Mouse (Mus musculus): Measurements from ENCODE around the gene Wdr72. TPM values are rescaled to one million over a fixed set of nuclear protein-coding genes. Genes with fewer than 3 reads are reported as not detected.

Gene Wdr72
- total and polyA plus RNA-seq, 3 experiments = 0.18 to 0.25 (median 0.23) TPM

DNA sequence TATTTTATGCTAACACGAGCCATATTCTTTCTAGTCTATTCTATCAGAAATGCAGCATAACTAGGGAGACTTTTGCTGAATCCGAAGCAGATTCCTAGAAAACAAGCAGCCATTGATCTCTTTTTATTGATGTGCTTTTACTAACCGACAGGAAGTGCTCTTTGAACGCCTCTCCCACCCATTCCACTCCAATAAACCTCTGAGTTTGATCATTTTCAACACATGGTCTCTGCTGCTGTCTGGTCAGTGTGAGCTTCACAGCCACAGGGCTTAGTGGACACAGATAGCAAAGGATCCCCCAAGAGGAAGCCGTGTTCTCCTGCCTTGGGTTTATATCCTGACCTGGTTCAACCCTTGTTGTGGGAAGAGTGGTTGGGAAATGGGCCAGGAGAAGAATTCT, 218.7 kb downstream of the Wdr72 start:
- H3K27ac ChIP-seq = no peak overlapping the region
- intact Hi-C loops (cut with DNase I) = no loop called here
- no peak overlapping the region for H3K4me3 ChIP-seq
- no peaks in the 10 kb centered on the region for H3K4me1 ChIP-seq (ENCODE audit: control insufficient read depth, insufficient read depth, low read length)
- no peaks in the 10 kb centered on the region for H3K36me3 ChIP-seq (ENCODE audit: control insufficient read depth, insufficient read depth, low read length)
- no peak overlapping the region for H3K9ac ChIP-seq (ENCODE audit: low read depth, low read length)
- no peak for DNase-seq
- no peaks in the 10 kb centered on the region for H3K79me2 ChIP-seq (replicated peaks; ENCODE audit: control insufficient read depth, insufficient read depth, low read length)
- H3K27me3 ChIP-seq (ENCODE audit: control insufficient read depth, insufficient read depth, low read length) = no peaks in the 10 kb centered on the region
- 68% methylated on average over 5 of the region's 5 CpGs for WGBS
- TF ChIP-seq POLR2A (IDR thresholded peaks at IDR 0.05; ENCODE audit: insufficient read depth, low read depth, low read length) (no peak), CTCF (IDR thresholded peaks at IDR 0.05) (no peak), EP300 (IDR thresholded peaks at IDR 0.05; ENCODE audit: insufficient read depth, low read depth, low read length) (no peak)

DNA sequence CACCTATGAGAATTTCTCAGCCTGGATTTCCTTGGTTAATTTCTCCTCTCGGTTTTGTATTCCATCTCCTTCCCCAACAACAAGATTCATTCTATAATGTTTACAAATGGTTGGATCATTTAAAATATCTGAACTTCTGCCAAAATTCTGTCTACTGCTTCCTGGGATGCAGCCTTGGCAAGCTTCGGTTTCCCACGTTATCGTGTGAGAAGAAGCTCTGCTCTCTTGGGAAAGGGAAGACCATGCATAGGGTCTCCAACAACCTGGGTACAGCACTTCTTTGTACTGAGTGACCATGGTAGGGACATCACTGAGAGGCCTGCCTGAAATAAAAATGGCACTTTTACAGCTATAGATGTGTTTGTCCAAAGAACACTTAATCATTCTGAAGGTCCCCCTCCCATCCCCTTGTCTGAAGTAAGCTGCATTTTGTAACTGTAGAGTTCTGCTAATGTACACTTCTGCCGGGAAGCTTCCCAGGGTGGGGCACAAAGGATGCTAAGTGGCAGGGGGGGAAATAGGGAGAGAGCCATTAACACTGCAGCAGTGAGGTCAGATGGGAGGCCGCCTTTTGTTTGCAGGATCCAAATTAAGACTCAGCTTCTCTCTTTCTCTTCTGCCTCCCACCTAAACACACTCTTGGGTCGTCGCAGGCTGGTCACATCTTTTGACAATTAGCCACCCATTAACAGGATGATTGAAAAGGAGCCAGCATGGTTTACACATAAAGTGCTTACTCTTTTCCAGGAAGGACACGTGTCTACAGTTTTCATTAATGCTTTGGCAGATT, 220.7 kb downstream of the Wdr72 start:
- Histone ChIP-seq H3K36me3 (ENCODE audit: control insufficient read depth, insufficient read depth, low read length) (no peaks in the 10 kb centered on the region), H3K27me3 (ENCODE audit: control insufficient read depth, insufficient read depth, low read length) (no peaks in the 10 kb centered on the region), H3K79me2 (replicated peaks; ENCODE audit: control insufficient read depth, insufficient read depth, low read length) (no peaks in the 10 kb centered on the region), H3K27ac (no peak overlapping the region), H3K9ac (ENCODE audit: low read depth, low read length) (no peak overlapping the region), H3K4me1 (ENCODE audit: control insufficient read depth, insufficient read depth, low read length) (no peaks in the 10 kb centered on the region), H3K4me3 (no peak overlapping the region)
- WGBS = 42% methylated on average over 9 of the region's 9 CpGs
- TF ChIP-seq CTCF (IDR thresholded peaks at IDR 0.05) = no peak
- no peak for TF ChIP-seq POLR2A (IDR thresholded peaks at IDR 0.05; ENCODE audit: insufficient read depth, low read depth, low read length)
- TF ChIP-seq EP300 (IDR thresholded peaks at IDR 0.05; ENCODE audit: insufficient read depth, low read depth, low read length) = no peak
- intact Hi-C loops (cut with DNase I) = no loop called here
- DNase-seq = no peak

DNA sequence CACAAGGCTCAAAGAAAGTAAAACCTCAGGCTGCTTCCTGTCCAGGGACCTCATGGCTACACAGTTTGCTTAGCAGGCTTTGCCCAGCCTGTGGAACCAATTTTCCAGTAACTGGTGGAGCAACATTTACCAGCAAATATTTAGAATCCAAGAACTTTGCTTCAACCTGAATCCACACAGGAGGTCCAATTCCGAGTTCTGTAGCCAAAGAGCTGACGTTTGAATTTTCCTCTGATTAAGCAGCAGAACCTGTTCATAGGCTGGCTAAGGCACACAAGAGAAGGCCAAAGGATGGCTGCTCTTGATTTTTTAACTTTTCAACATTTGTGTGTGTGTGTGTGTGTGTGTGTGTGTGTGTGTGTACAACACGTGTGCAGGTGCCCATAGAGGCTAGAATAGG, 222.2 kb downstream of the Wdr72 start:
- Histone ChIP-seq H3K36me3 (ENCODE audit: control insufficient read depth, insufficient read depth, low read length) (no peaks in the 10 kb centered on the region), H3K9ac (ENCODE audit: low read depth, low read length) (no peak overlapping the region), H3K27ac (no peak overlapping the region), H3K4me1 (ENCODE audit: control insufficient read depth, insufficient read depth, low read length) (no peaks in the 10 kb centered on the region), H3K27me3 (ENCODE audit: control insufficient read depth, insufficient read depth, low read length) (no peaks in the 10 kb centered on the region), H3K4me3 (no peak overlapping the region), H3K79me2 (replicated peaks; ENCODE audit: control insufficient read depth, insufficient read depth, low read length) (no peaks in the 10 kb centered on the region)
- no peak for TF ChIP-seq EP300 (IDR thresholded peaks at IDR 0.05; ENCODE audit: insufficient read depth, low read depth, low read length)
- no peak for TF ChIP-seq POLR2A (IDR thresholded peaks at IDR 0.05; ENCODE audit: insufficient read depth, low read depth, low read length)
- TF ChIP-seq CTCF (IDR thresholded peaks at IDR 0.05) = no peak
- DNase-seq = no peak
- intact Hi-C loops (cut with DNase I) = no loop called here
- 65% methylated on average over 3 of the region's 3 CpGs for WGBS

Other genes with a start within 250 kb of the Wdr72 start
- under 1 TPM; 0.18 to 0.23 TPM for gene Unc13c, start 141.4 kb upstream of the Wdr72 start, total RNA-seq (2021)
- gene Unc13c, start 141.4 kb upstream of the Wdr72 start, polyA plus RNA-seq (2012; rRNA removed) = 0.02 and 0.03 TPM in 2 replicates

All from heart, adult 2 months (tissue).